Mouse (Mus musculus) kidney, embryonic 14.5 days (tissue): ENCODE measurements at regions not wholly inside any gene's neighbourhood (a gene's known extent, or its start where the extent isn't known, plus 50 kb on each side); places are given as distances from the start of the nearest gene placed in this dataset.

ENCODE experiments used
- ATAC-seq: fragments of 200-750 bp; cut with Nextera tagmentation; 2 replicates; pipeline ENCODE4 v1.8.0; 2017; ENCODE audit warnings: moderate number of reproducible peaks, mild to moderate bottlenecking, moderate TSS enrichment, moderate library complexity; ENCODE audit not compliant: low FRiP score, low TSS enrichment
- H3K27ac ChIP-seq: fragments of 300-500 bp; sonication (generic); 2 replicates; pipeline ENCODE4 v1.5.1; 2014; ENCODE audit warnings: low read depth, mild to moderate bottlenecking, low read length, moderate library complexity, mixed read lengths
- H3K27me3 ChIP-seq: fragments of 300-500 bp; sonication (generic); 2 replicates; pipeline ENCODE4 v1.6.1; 2014; ENCODE audit warnings: mild to moderate bottlenecking, low read length; ENCODE audit not compliant: control insufficient read depth, insufficient read depth
- H3K36me3 ChIP-seq: fragments of 300-500 bp; sonication (generic); 2 replicates; pipeline ENCODE4 v1.6.1; 2014; ENCODE audit warnings: low read length, mixed read lengths; ENCODE audit not compliant: control insufficient read depth, insufficient read depth
- H3K4me1 ChIP-seq: fragments of 300-500 bp; sonication (generic); 2 replicates; pipeline ENCODE4 v1.6.1; 2014; ENCODE audit warnings: low read length, mixed read lengths; ENCODE audit not compliant: control insufficient read depth, insufficient read depth
- H3K4me2 ChIP-seq: fragments of 300-500 bp; sonication (generic); replicated peaks from 2 replicates; pipeline ENCODE4 v1.6.1; 2014; ENCODE audit warnings: low read depth, mild to moderate bottlenecking, low read length
- H3K4me3 ChIP-seq: fragments of 300-500 bp; sonication (generic); 2 replicates; pipeline ENCODE4 v1.5.1; 2014; ENCODE audit warnings: mild to moderate bottlenecking, low read length
- H3K9ac ChIP-seq: fragments of 300-500 bp; sonication (generic); 2 replicates; pipeline ENCODE4 v1.6.1; 2014; ENCODE audit warnings: low read depth, mild to moderate bottlenecking, low read length, moderate library complexity
- H3K9me3 ChIP-seq: fragments of 300-500 bp; sonication (generic); 2 replicates; pipeline ENCODE4 v1.6.1; 2016; ENCODE audit warnings: low read length; ENCODE audit not compliant: control insufficient read depth
- WGBS: fragments of 180-500 bp; shearing (Covaris S2); extraction: QIAGEN DNeasy Blood & Tissue Kit; methylation state at CpG from one replicate; pipeline ENCODE4 v1.1.7; 2014; 5-methylcytosine and 5-hydroxymethylcytosine counted together

DNA sequence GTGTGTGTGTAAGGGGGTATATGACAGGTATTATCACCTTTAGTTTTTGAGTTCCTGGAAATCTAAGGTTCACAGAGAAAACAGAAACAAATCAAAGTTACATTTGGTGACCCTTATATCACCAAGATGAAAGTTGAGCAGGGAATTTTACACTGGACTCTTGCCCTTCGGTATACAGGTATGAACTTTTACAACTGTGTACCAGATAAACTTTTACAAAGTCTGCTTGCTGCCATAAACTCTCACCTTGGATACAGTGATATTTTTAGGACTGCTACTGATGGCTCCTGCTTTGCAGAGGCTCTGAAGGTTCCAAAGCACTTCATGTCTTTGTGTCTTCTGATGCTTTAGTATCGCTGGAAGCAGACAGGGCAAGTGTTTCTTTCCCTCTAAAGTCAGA, 461.3 kb upstream of the Smarca2 start:
- Histone ChIP-seq H3K9me3 (no peaks in the 10 kb centered on the region), H3K36me3 (no peaks in the 10 kb centered on the region), H3K4me2 (no peak overlapping the region), H3K27ac (no peak overlapping the region), H3K4me1 (no peaks in the 10 kb centered on the region), H3K4me3 (no peak overlapping the region), H3K9ac (no peak overlapping the region), H3K27me3 (no peaks in the 10 kb centered on the region)
- 88% methylated on average over 2 of the region's 2 CpGs for WGBS
- no peak for ATAC-seq

DNA sequence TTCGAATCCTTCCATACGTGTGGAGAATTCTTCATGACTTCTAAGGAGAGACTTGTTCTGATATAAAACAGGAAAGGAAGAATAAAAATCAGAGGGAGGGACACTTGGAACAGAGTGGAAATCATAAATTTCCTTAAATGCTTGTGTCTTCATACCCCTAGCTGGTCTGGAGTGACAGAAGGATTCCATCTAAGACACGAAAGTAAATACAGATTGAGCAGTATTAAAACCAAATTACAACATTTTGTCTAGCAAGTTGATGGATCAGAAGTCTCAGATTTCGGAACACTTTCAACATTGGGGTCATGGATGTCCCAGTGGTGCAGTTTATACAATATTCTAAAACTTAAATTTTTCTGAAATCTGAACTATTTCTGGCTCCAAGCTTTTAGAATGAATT, 453.6 kb upstream of the Smarca2 start:
- 45% methylated on average over 4 of the region's 4 CpGs for WGBS
- no peak overlapping the region for H3K4me2 ChIP-seq
- H3K9ac ChIP-seq: no peak overlapping the region
- H3K27ac ChIP-seq: no peak overlapping the region
- H3K4me3 ChIP-seq: no peak overlapping the region
- no peaks in the 10 kb centered on the region for H3K36me3 ChIP-seq
- H3K4me1 ChIP-seq: no peaks in the 10 kb centered on the region
- no peak for ATAC-seq
- H3K9me3 ChIP-seq: no peaks in the 10 kb centered on the region
- no peaks in the 10 kb centered on the region for H3K27me3 ChIP-seq

DNA sequence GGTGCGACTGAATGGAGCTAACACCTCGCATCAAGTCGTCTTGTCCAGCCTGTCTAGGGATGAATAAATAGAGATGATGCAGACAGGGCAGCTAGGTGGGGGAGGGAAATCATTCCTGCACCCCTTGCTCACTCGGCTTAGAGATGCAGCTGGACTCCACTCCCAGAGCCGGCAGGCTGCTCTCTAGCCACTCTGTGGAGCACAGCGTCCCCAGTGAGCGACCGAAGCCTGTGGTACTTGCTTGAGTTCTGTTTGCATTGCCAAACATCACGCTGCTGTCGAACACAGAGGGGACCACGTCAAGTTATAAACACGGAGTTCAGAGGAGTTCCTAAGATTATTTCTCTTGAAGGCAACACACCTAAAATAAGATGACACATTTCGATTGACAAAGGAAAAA, 439.9 kb upstream of the Smarca2 start:
- H3K4me1 ChIP-seq: no peaks in the 10 kb centered on the region
- H3K27ac ChIP-seq: no peak overlapping the region
- H3K9ac ChIP-seq: no peak overlapping the region
- 57% methylated on average over 13 of the region's 13 CpGs for WGBS
- H3K36me3 ChIP-seq: no peaks in the 10 kb centered on the region
- H3K27me3 ChIP-seq: no peaks in the 10 kb centered on the region
- ATAC-seq: no peak
- H3K9me3 ChIP-seq: no peaks in the 10 kb centered on the region
- H3K4me3 ChIP-seq: no peak overlapping the region
- H3K4me2 ChIP-seq: no peak overlapping the region

DNA sequence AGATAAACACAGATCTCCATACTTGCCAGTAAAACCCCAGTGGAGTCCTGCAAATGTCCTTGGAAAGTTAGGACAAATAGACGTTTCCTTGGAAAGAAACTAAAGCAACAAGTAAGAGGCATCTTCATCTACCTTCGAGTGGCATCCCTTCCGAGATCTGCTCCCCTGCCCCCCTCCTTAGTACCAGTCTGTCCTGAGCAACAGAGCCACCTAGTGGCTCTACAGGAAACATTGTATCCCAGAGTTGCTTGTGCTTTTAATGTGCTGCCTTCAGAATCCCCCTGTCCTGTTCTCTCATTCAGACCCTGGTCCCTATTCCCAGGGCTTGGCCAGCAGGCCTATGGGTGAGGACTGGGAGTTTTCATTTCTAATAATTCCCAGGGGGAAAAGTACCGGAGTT, 423.1 kb upstream of the Smarca2 start:
- WGBS: 22% methylated on average over 4 of the region's 4 CpGs
- no peak for ATAC-seq

DNA sequence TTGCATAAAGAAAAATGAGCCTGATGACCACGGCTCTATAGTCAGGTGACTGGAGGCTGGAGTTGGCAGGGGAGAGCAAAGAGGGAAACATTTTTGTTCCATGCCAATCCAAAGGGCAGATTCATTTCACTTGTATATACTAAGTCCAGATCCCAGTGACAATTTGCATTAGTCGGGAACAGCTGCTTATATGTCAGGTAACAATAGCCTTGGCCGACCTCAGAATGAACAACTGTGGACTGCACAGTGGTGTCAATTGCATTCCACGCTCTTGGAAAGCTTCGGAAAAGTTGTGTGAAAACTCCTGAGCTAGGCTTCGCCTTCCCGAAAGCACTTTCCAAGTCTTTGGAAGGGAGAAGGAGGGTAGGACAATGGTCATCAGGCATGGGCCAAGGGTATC, 419.8 kb upstream of the Smarca2 start:
- H3K27ac ChIP-seq: no peak overlapping the region
- H3K4me2 ChIP-seq: no peak overlapping the region
- ATAC-seq: no peak
- no peak overlapping the region for H3K9ac ChIP-seq
- 77% methylated on average over 7 of the region's 7 CpGs for WGBS
- no peaks in the 10 kb centered on the region for H3K9me3 ChIP-seq
- H3K4me1 ChIP-seq: no peaks in the 10 kb centered on the region
- no peaks in the 10 kb centered on the region for H3K36me3 ChIP-seq
- H3K4me3 ChIP-seq: no peak overlapping the region
- H3K27me3 ChIP-seq: no peaks in the 10 kb centered on the region

More for the DNA sequence above, 423.1 kb upstream of the Smarca2 start:
- H3K9ac ChIP-seq: no peak overlapping the region
- no peaks in the 10 kb centered on the region for H3K9me3 ChIP-seq
- no peaks in the 10 kb centered on the region for H3K36me3 ChIP-seq
- H3K27me3 ChIP-seq: no peaks in the 10 kb centered on the region
- no peak overlapping the region for H3K27ac ChIP-seq
- H3K4me3 ChIP-seq: no peak overlapping the region
- no peaks in the 10 kb centered on the region for H3K4me1 ChIP-seq
- no peak overlapping the region for H3K4me2 ChIP-seq

DNA sequence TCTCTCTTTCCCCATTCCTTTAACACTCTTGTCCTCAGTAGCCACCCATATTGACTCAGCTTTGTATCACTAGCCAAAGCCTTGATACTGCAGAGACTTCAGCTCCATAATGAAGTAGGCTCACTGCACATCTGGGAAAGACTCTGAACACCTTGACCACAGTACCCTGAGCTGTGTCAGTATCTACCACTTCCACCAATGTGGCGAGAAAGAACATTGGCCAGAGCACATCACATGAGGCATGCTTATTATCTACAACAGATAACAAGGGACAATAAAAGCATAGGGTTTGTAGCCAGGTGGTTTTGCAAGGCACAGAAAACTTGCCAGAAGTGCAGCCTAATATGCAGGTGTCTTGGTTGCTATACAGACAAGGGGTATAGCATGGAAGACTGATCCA, 414.0 kb upstream of the Smarca2 start:
- Histone ChIP-seq H3K27me3 (no peaks in the 10 kb centered on the region), H3K36me3 (no peaks in the 10 kb centered on the region), H3K4me2 (no peak overlapping the region), H3K9ac (no peak overlapping the region), H3K4me3 (no peak overlapping the region), H3K4me1 (no peaks in the 10 kb centered on the region), H3K9me3 (no peaks in the 10 kb centered on the region), H3K27ac (no peak overlapping the region)
- ATAC-seq: no peak
- 91% methylated on average over 1 of the region's 1 CpGs for WGBS

DNA sequence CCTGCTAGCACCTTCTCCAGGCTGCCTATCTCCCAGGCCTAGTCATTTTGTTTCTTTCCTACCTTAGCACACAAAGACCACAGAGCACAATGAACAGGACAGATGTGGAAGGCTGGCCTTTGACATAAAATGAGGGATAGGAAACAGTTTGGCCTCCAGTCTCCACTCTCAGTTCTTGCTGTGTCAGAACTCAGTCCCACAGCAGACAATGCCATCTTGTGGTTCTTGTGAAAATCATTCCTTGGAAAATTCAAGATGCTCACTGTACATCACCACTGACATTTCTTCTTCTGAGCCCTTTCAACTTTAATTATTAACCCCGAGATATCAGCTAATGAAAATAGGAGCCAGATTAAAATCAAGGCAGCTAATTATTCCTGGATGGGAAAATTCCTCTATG, 411.2 kb upstream of the Smarca2 start:
- Histone ChIP-seq H3K9me3 (no peaks in the 10 kb centered on the region), H3K4me1 (no peaks in the 10 kb centered on the region), H3K4me2 (no peak overlapping the region), H3K4me3 (no peak overlapping the region), H3K36me3 (no peaks in the 10 kb centered on the region), H3K27me3 (no peaks in the 10 kb centered on the region), H3K27ac (no peak overlapping the region), H3K9ac (no peak overlapping the region)
- ATAC-seq: no peak
- 65% methylated on average over 1 of the region's 1 CpGs for whole genome bisulfite sequencing

DNA sequence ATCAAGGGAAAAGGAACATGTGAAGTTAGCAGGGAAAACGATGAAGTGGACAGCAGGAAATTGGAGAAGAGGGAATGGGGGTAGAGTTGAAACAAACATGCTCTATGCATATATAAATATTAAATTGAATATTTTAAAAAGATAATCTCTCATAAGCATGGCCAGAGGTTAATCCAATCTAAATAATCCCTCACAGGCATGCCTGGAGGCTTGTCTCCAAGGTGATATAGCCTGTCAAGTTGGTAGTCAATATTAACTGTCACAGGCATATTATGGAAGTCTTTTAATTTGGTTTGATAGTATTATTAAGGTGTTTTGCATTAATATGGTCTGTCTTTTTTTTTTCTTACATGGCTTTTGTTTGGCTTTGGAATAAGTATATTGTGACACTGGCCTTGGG, 396.1 kb upstream of the Smarca2 start:
- ATAC-seq: no peak
- Histone ChIP-seq H3K4me1 (no peaks in the 10 kb centered on the region), H3K27me3 (no peaks in the 10 kb centered on the region), H3K36me3 (no peaks in the 10 kb centered on the region), H3K9me3 (no peaks in the 10 kb centered on the region), H3K4me3 (no peak overlapping the region), H3K4me2 (no peak overlapping the region), H3K27ac (no peak overlapping the region), H3K9ac (no peak overlapping the region)
- 73% methylated on average over 1 of the region's 1 CpGs for WGBS

DNA sequence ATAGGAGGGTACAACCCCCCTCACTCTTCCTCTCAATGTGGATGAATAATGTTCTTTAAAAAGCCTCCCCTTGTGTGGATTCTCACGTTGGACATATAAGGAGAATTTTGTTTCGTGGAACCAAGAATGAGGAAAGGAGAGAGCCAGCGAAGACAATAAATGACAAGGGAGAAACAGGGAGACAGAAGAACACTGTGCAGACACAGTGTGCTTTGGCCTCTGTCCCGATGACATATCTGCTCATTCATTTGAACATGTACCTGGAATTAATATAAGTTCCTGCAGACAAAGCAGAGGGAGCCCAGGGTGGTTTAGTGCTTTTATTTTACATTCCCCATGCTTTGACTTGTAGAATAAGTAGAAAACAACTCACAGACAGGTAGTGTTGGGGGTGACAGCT, 370.3 kb upstream of the Smarca2 start:
- H3K36me3 ChIP-seq: no peaks in the 10 kb centered on the region
- no peaks in the 10 kb centered on the region for H3K27me3 ChIP-seq
- H3K9ac ChIP-seq: no peak overlapping the region
- H3K9me3 ChIP-seq: no peaks in the 10 kb centered on the region
- no peak overlapping the region for H3K4me2 ChIP-seq
- no peak overlapping the region for H3K4me3 ChIP-seq
- no peak overlapping the region for H3K27ac ChIP-seq
- H3K4me1 ChIP-seq: no peaks in the 10 kb centered on the region
- ATAC-seq: no peak
- WGBS: 78% methylated on average over 4 of the region's 4 CpGs

DNA sequence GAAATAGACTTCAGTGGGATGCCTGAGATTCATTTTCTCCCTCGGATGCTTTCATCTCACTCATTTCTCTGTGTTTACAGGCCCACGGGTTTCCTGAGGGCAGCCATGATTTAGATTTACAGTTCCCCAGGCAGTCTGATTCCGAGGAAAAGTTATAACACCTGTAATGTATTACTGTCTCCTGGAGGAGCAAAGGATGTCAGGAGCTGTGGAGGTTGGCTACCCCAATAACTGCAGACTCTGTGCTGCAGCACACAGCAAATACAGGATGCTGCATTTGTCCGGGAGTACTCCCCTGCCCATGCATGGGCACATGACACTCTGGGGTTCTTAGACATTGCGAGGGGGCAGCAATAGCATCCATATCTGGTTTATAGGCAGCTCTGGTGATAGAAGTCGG, 360.8 kb upstream of the Smarca2 start:
- no peak overlapping the region for H3K4me2 ChIP-seq
- no peaks in the 10 kb centered on the region for H3K9me3 ChIP-seq
- H3K9ac ChIP-seq: no peak overlapping the region
- WGBS: 50% methylated on average over 6 of the region's 6 CpGs
- H3K36me3 ChIP-seq: no peaks in the 10 kb centered on the region
- no peaks in the 10 kb centered on the region for H3K27me3 ChIP-seq
- no peak overlapping the region for H3K4me3 ChIP-seq
- no peak for ATAC-seq
- H3K4me1 ChIP-seq: no peaks in the 10 kb centered on the region
- no peak overlapping the region for H3K27ac ChIP-seq
